Mouse (Mus musculus) ES-Bruce4 (cell line): ENCODE data around the gene Prom1.

ENCODE experiments used
- CTCF ChIP-seq: IDR thresholded peaks from one replicate; pipeline ENCODE4 v1.8.1; 2011; ENCODE audit warnings: low read depth, low read length
- EP300 ChIP-seq: IDR thresholded peaks from 2 replicates; pipeline ENCODE4 v1.6.1; 2011; ENCODE audit warnings: low read depth, low read length; ENCODE audit not compliant: insufficient read depth
- POLR2A ChIP-seq: IDR thresholded peaks from one replicate; pipeline ENCODE4 v1.8.1; 2011; ENCODE audit warnings: low read length; ENCODE audit not compliant: insufficient read depth

DNA sequence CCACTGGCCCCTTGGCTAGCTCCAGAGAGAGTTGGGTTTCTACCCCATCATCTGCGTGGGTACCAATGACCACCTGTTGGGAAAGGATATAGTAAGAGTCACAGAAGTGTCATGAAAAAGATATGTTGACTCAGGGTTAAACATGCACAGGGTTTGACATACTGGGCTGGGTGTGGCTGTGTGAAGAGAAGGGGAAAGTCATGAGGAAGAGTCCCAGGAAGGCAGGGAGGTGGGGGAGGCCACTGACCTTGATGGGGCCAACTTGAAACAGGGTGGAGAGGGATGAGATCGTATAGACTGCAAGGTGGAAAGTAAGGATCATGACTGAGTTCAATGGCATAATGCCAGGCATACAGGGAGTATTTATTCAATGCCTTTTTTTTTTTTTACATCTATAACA lies 121.4 kb downstream of the Prom1 start:
- TF ChIP-seq CTCF = no peak
- no peak for TF ChIP-seq POLR2A
- TF ChIP-seq EP300 = no peak
